Mouse (Mus musculus): ENCODE measurements around the gene Srgap3.

DNA sequence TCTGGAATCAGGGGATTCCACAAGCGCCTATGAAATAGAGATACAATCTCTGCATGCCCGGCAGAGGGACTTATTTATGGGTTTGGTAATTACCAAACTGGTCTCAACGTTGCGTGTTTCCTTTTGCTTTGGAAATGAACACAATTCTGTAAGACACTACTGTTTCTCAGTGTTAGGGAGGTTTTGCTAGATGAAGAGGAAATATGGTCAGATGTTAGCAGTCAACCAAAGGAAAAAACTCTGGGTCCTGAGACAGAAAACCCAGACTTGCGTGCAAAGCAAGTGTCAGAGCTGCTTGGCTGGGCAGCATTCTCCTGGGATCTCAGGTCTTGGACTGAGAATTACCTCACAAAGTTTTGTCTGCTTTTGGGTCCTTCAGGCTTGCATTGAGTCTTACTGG, 34.5 kb downstream of the Srgap3 start:
- no peak for TF ChIP-seq CTCF (IDR thresholded peaks at IDR 0.05; ENCODE audit: control insufficient read depth, insufficient read depth, insufficient replicate concordance, low read depth, low read length)
- TF ChIP-seq POLR2A (IDR thresholded peaks at IDR 0.05; ENCODE audit: control insufficient read depth, low read depth, low read length): no peak
